Mouse (Mus musculus) hindbrain, embryonic 15.5 days (tissue): ENCODE measurements at regions not wholly inside any gene's neighbourhood (a gene's known extent, or its start where the extent isn't known, plus 50 kb on each side); places are given as distances from the start of the nearest gene placed in this dataset.
A peak's percentile ranks its signal among the peaks of the same experiment; 100 is the strongest.

Experiments used
- ATAC-seq: fragments of 200-750 bp; cut with Nextera tagmentation; 2 replicates; pipeline ENCODE4 v1.8.0; 2017; ENCODE audit warnings: low read depth, moderate number of reproducible peaks, moderate TSS enrichment; ENCODE audit not compliant: low FRiP score
- H3K27ac ChIP-seq: fragments of 300-500 bp; sonication (generic); replicated peaks from 2 replicates; pipeline ENCODE4 v1.5.1; 2015; ENCODE audit warnings: mild to moderate bottlenecking, inconsistent platforms
- H3K27me3 ChIP-seq: fragments of 300-500 bp; sonication (generic); 2 replicates; pipeline ENCODE4 v1.6.1; 2015; ENCODE audit warnings: control low read depth, inconsistent platforms
- H3K36me3 ChIP-seq: fragments of 300-500 bp; sonication (generic); 2 replicates; pipeline ENCODE4 v1.6.1; 2015; ENCODE audit warnings: control low read depth, inconsistent platforms
- H3K4me1 ChIP-seq: fragments of 300-500 bp; sonication (generic); replicated peaks from 2 replicates; pipeline ENCODE4 v1.6.1; 2015; ENCODE audit warnings: control low read depth, inconsistent platforms
- H3K4me2 ChIP-seq: fragments of 300-500 bp; sonication (generic); 2 replicates; pipeline ENCODE4 v1.6.1; 2015; ENCODE audit warnings: moderate library complexity, mild to moderate bottlenecking, inconsistent platforms
- H3K4me3 ChIP-seq: fragments of 300-500 bp; sonication (generic); 2 replicates; pipeline ENCODE4 v1.5.1; 2015; ENCODE audit warnings: mild to moderate bottlenecking, inconsistent platforms
- H3K9ac ChIP-seq: fragments of 300-500 bp; sonication (generic); 2 replicates; pipeline ENCODE4 v1.6.1; 2015; ENCODE audit warnings: inconsistent platforms
- H3K9me3 ChIP-seq: fragments of 300-500 bp; sonication (generic); 2 replicates; pipeline ENCODE4 v1.6.1; 2016; ENCODE audit warnings: control low read depth, inconsistent platforms
- WGBS: fragments of 180-500 bp; shearing (Covaris S2); methylation state at CpG from one replicate; pipeline ENCODE4 v1.1.7; 2015; 5-methylcytosine and 5-hydroxymethylcytosine counted together

GRCm38 (mm10) chr9:41364442-41365250, 203.1 kb upstream of the Ubash3b start:
- Histone ChIP-seq H3K9ac (no peak overlapping the region), H3K36me3 (no peaks in the 10 kb centered on the region), H3K9me3 (no peaks in the 10 kb centered on the region), H3K4me1 (peaks cover 14% of the 10 kb centered on the region), H3K4me3 (no peak overlapping the region), H3K27me3 (no peaks in the 10 kb centered on the region), H3K4me2 (no peak overlapping the region), H3K27ac (peak overlapping the region; percentile 68)
- WGBS: 11% methylated on average over 6 of the region's 6 CpGs
- no peak for ATAC-seq

- Histone ChIP-seq H3K9me3 (no peaks in the 10 kb centered on the region), H3K27me3 (no peaks in the 10 kb centered on the region), H3K9ac (no peak overlapping the region), H3K27ac (0 out of 2 replicates have a peak overlapping the region, but pooled peaks have one; percentile 39), H3K4me1 (peaks cover 8% of the 10 kb centered on the region), H3K4me2 (no peak overlapping the region), H3K4me3 (no peak overlapping the region), H3K36me3 (no peaks in the 10 kb centered on the region)
- no peak for ATAC-seq
- WGBS: 47% methylated on average over 5 of the region's 5 CpGs
Observed at GRCm38 (mm10) chr9:41360356-41360755, 198.9 kb upstream of the Ubash3b start.

- H3K4me1 ChIP-seq: no peaks in the 10 kb centered on the region
- WGBS: 90% methylated on average over 3 of the region's 3 CpGs
- H3K36me3 ChIP-seq: no peaks in the 10 kb centered on the region
- no peak for ATAC-seq
- no peak overlapping the region for H3K4me3 ChIP-seq
- H3K27me3 ChIP-seq: no peaks in the 10 kb centered on the region
- no peaks in the 10 kb centered on the region for H3K9me3 ChIP-seq
- no peak overlapping the region for H3K27ac ChIP-seq
- H3K4me2 ChIP-seq: no peak overlapping the region
- no peak overlapping the region for H3K9ac ChIP-seq
Observed at GRCm38 (mm10) chr9:41359286-41359685, 197.8 kb upstream of the Ubash3b start.

- Histone ChIP-seq H3K9me3 (no peaks in the 10 kb centered on the region), H3K4me1 (no peaks in the 10 kb centered on the region), H3K4me2 (no peak overlapping the region), H3K27me3 (no peaks in the 10 kb centered on the region), H3K4me3 (no peak overlapping the region), H3K9ac (no peak overlapping the region), H3K36me3 (no peaks in the 10 kb centered on the region), H3K27ac (no peak overlapping the region)
- 71% methylated on average over 2 of the region's 2 CpGs for WGBS
- no peak for ATAC-seq
Observed at GRCm38 (mm10) chr9:41345338-41345737, 183.8 kb upstream of the Ubash3b start.

- H3K9me3 ChIP-seq: no peaks in the 10 kb centered on the region
- no peaks in the 10 kb centered on the region for H3K27me3 ChIP-seq
- H3K9ac ChIP-seq: no peak overlapping the region
- ATAC-seq: no peak
- H3K4me1 ChIP-seq: peaks cover 20% of the 10 kb centered on the region
- H3K27ac ChIP-seq: no peak overlapping the region
- 89% methylated on average over 2 of the region's 2 CpGs for WGBS
- H3K4me2 ChIP-seq: no peak overlapping the region
- H3K4me3 ChIP-seq: no peak overlapping the region
- H3K36me3 ChIP-seq: no peaks in the 10 kb centered on the region
Observed at GRCm38 (mm10) chr9:41337375-41337774, 175.9 kb upstream of the Ubash3b start.

GRCm38 (mm10) chr9:41336801-41337200, 175.3 kb upstream of the Ubash3b start:
- Histone ChIP-seq H3K4me1 (peaks cover 20% of the 10 kb centered on the region), H3K27ac (no peak overlapping the region), H3K27me3 (no peaks in the 10 kb centered on the region), H3K36me3 (no peaks in the 10 kb centered on the region), H3K9me3 (no peaks in the 10 kb centered on the region), H3K9ac (no peak overlapping the region), H3K4me2 (no peak overlapping the region), H3K4me3 (no peak overlapping the region)
- ATAC-seq: no peak
- 91% methylated on average over 6 of the region's 6 CpGs for WGBS

- Histone ChIP-seq H3K9ac (no peak overlapping the region), H3K36me3 (no peaks in the 10 kb centered on the region), H3K27ac (peak overlapping the region; percentile 80), H3K9me3 (no peaks in the 10 kb centered on the region), H3K27me3 (no peaks in the 10 kb centered on the region), H3K4me3 (no peak overlapping the region), H3K4me1 (peaks cover 20% of the 10 kb centered on the region), H3K4me2 (peak overlapping the region; percentile 30)
- 11% methylated on average over 10 of the region's 10 CpGs for WGBS
- peak; percentile 59 for ATAC-seq
Observed at GRCm38 (mm10) chr9:41334462-41335241, 173.2 kb upstream of the Ubash3b start.

GRCm38 (mm10) chr9:41333526-41333925, 172.0 kb upstream of the Ubash3b start:
- Histone ChIP-seq H3K4me3 (no peak overlapping the region), H3K4me2 (no peak overlapping the region), H3K9me3 (no peaks in the 10 kb centered on the region), H3K9ac (no peak overlapping the region), H3K27me3 (no peaks in the 10 kb centered on the region), H3K36me3 (no peaks in the 10 kb centered on the region), H3K4me1 (peaks cover 25% of the 10 kb centered on the region), H3K27ac (no peak overlapping the region; the same call in 1 of the 2 replicates)
- 100% methylated on average over 1 of the region's 1 CpGs for WGBS
- no peak for ATAC-seq

- Histone ChIP-seq H3K27ac (peak overlapping the region; percentile 43), H3K27me3 (no peaks in the 10 kb centered on the region), H3K9me3 (no peaks in the 10 kb centered on the region), H3K4me2 (peak overlapping the region; percentile 45), H3K4me3 (peak overlapping the region; percentile 23), H3K4me1 (peaks cover 37% of the 10 kb centered on the region), H3K9ac (peak overlapping the region; percentile 33; the same call in 1 of the 2 replicates), H3K36me3 (no peaks in the 10 kb centered on the region)
- no peak for ATAC-seq
- 86% methylated on average over 1 of the region's 1 CpGs for WGBS
Observed at GRCm38 (mm10) chr9:41328959-41329358, 167.5 kb upstream of the Ubash3b start.

GRCm38 (mm10) chr9:41328480-41328879, 167.0 kb upstream of the Ubash3b start:
- no peaks in the 10 kb centered on the region for H3K36me3 ChIP-seq
- peak overlapping the region; percentile 23 for H3K4me3 ChIP-seq
- no peak for ATAC-seq
- no peaks in the 10 kb centered on the region for H3K27me3 ChIP-seq
- WGBS: 8% methylated on average over 5 of the region's 5 CpGs
- no peaks in the 10 kb centered on the region for H3K9me3 ChIP-seq
- H3K9ac ChIP-seq: peak overlapping the region; percentile 33
- H3K4me2 ChIP-seq: peak overlapping the region; percentile 45
- peak overlapping the region; percentile 43 for H3K27ac ChIP-seq
- H3K4me1 ChIP-seq: peaks cover 37% of the 10 kb centered on the region

- Histone ChIP-seq H3K4me3 (peak overlapping the region; percentile 23), H3K36me3 (no peaks in the 10 kb centered on the region), H3K9ac (no peak overlapping the region), H3K4me2 (peak overlapping the region; percentile 45), H3K9me3 (no peaks in the 10 kb centered on the region), H3K4me1 (peaks cover 37% of the 10 kb centered on the region), H3K27ac (peak overlapping the region; percentile 76), H3K27me3 (no peaks in the 10 kb centered on the region)
- 7% methylated on average over 1 of the region's 1 CpGs for WGBS
- no peak for ATAC-seq
Observed at GRCm38 (mm10) chr9:41328056-41328455, 166.6 kb upstream of the Ubash3b start.

- Histone ChIP-seq H3K9ac (no peak overlapping the region), H3K4me2 (peak overlapping the region; percentile 45), H3K27me3 (no peaks in the 10 kb centered on the region), H3K36me3 (no peaks in the 10 kb centered on the region), H3K9me3 (no peaks in the 10 kb centered on the region), H3K4me1 (peaks cover 37% of the 10 kb centered on the region), H3K4me3 (0 out of 2 replicates have a peak overlapping the region, but pooled peaks have one; percentile 23), H3K27ac (peak overlapping the region; percentile 76)
- WGBS: 7% methylated on average over 1 of the region's 1 CpGs
- no peak for ATAC-seq
Observed at GRCm38 (mm10) chr9:41327561-41327960, 166.1 kb upstream of the Ubash3b start.
